Mouse (Mus musculus): ENCODE measurements around the gene Pebp1.

DNA sequence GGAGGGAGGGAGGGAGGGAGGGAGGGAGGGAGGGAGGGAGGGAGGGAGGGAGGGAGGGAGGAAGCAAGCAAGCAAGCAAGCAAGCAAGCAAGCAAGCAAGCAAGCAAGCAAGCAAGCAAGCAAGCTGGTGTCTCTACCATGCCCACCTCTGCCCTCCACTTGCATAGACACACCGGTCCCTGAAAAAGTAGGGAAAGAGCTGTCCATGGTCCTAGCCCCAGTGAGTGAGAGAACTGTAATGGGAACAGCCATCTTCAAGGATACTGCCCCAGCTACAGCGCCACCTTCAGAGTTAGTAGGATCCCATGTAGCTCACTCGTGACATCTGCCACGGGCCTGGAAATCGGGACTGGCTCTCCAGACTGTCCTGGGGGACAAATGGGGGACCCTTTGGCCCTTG lies 22.7 kb downstream of the Pebp1 start:
- TF ChIP-seq CTCF (IDR thresholded peaks at IDR 0.05; ENCODE audit: control insufficient read depth, insufficient read depth, insufficient read length), result no peak
- TF ChIP-seq MYOG (IDR thresholded peaks at IDR 0.05; ENCODE audit: control insufficient read depth, extremely low read depth, insufficient read length), result no peak
- no peak for TF ChIP-seq USF1 (IDR thresholded peaks at IDR 0.05; ENCODE audit: low read depth)
- TF ChIP-seq CEBPB (IDR thresholded peaks at IDR 0.05; ENCODE audit: low read depth), result no peak
